ENCODE assay signal across 7 mouse cellular contexts in the genomic region with DNA sequence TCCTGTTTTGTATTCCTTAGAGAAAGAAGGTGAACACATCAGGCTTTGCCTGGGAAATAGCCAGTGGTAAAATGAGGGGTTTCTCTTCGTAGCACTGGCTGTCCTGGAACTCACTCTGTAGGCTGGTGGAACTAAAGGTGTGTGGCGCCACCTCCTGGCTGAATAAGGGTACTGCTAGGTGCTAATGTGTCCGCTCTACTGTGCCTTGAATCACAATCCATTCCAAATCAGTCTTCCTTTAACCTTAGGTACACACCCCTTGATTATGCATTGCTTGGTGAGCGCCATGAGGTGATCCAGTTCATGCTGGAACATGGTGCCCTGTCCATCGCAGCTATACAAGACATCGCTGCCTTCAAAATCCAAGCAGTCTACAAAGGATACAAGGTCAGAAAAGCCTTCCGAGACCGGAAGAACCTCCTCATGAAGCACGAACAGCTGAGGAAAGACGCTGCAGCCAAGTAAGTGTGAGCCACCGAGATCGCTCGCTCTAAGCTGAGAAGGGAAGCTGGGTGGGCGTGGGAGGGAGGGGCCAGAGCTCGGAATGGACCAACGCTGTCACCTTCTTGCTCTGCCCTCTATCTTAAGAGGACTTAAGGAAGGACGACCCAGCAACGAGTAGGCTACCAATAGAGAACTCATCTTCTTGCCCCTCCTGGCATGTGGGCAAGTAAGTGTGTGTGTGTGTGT.
DNase-seq lines count a peak whose midpoint lies in the region; ATAC-seq and TF ChIP-seq lines count a peak whose summit lies in the region.

No protein-coding gene starts in this region.

- DNase-seq in Patski (ENCODE audit: low read depth, low spot score): no peak
- peak; percentile 68 for DNase-seq in c-Kit-positive CD71-positive TER-119-positive erythroid progenitor cells, embryonic 14.5 days (ENCODE audit: low spot score)
- peak; percentile 44 to 51 for DNase-seq in left cerebral cortex, postnatal 10 days (ENCODE audit: extremely low spot score in 1 of 2, low spot score in 2 of 2)
- peak; percentile 21 for DNase-seq in skeletal muscle tissue, adult 2 months (ENCODE audit: low read depth, low spot score)

- H3K4me2 ChIP-seq in hindbrain, embryonic 15.5 days: peak overlapping the region; percentile 2; the same call in 1 of the 2 replicates

- H3K36me3 ChIP-seq in hindbrain, embryonic 15.5 days: no peaks in the 10 kb centered on the region

- WGBS in hindbrain, embryonic 15.5 days: 53% methylated on average over 18 of the region's 18 CpGs

- no peak overlapping the region for H3K27ac ChIP-seq in hindbrain, embryonic 15.5 days (replicated peaks)

- intact Hi-C loops in left cerebral cortex, postnatal 10 days (cut with DNase I): no loop called here

- CTCF ChIA-PET in Patski (lab: Charles Lee): interaction anchor here (0.8 kb wide), 1 partner anchor 23 kb away, joined by 3 read pairs; no protein-coding TSS in a partner anchor

- no peaks in the 10 kb centered on the region for H3K27me3 ChIP-seq in Patski
- H3K27me3 ChIP-seq in hindbrain, embryonic 15.5 days: no peaks in the 10 kb centered on the region

- H3K9ac ChIP-seq in hindbrain, embryonic 15.5 days: no peak overlapping the region

- ATAC-seq in Patski: no peak
- ATAC-seq in frontal cortex, adult (ENCODE audit: low TSS enrichment): peak; percentile 72
- ATAC-seq in hindbrain, embryonic 15.5 days (ENCODE audit: low FRiP score, low read depth): 0 out of 2 replicates have a peak, but pooled peaks have one; percentile 47
- ATAC-seq in megakaryocyte progenitor cell, adult 5-6 weeks (replicated peaks; ENCODE audit: poor library complexity): peak; percentile 96

- H3K4me1 ChIP-seq in hindbrain, embryonic 15.5 days (replicated peaks): no peaks in the 10 kb centered on the region

- POLR2A ChIA-PET in Patski (lab: Charles Lee): no interaction called here

- H3K9me3 ChIP-seq in hindbrain, embryonic 15.5 days: no peaks in the 10 kb centered on the region

- in situ Hi-C loops in Patski (cut with MboI; ENCODE audit: low pct_unique_long_range_greater_than_20kb): no loop called here

- peak; percentile 81 for TF ChIP-seq CTCF in Patski (IDR thresholded peaks at IDR 0.05)

- H3K4me3 ChIP-seq in hindbrain, embryonic 15.5 days: no peak overlapping the region
